Mouse (Mus musculus) splenic B cell, adult 2 months (primary cell): Measurements from ENCODE around the gene Wdr89.
"Not testable (repeated sequence)": the region's sequence is repeated elsewhere in the genome, so short reads cannot be mapped to it uniquely, and the experiment has no call there.

ENCODE experiments used
- DNase-seq: peaks from one replicate; pipeline ENCODE4 v3.0.0-alpha.2; 2011; ENCODE audit warnings: low read depth, low spot score
- H3K27me3 ChIP-seq: 2 replicates; pipeline ENCODE4 v1.6.1; 2012; ENCODE audit warnings: mild to moderate bottlenecking, low read length, moderate library complexity, mixed read lengths; ENCODE audit not compliant: control insufficient read depth, poor library complexity, insufficient read depth, severe bottlenecking
- H3K36me3 ChIP-seq: 2 replicates; pipeline ENCODE4 v1.6.1; 2012; ENCODE audit warnings: mild to moderate bottlenecking, low read length, moderate library complexity, mixed read lengths; ENCODE audit not compliant: control insufficient read depth, poor library complexity, insufficient read depth, severe bottlenecking

The Wdr89 gene

DNA sequence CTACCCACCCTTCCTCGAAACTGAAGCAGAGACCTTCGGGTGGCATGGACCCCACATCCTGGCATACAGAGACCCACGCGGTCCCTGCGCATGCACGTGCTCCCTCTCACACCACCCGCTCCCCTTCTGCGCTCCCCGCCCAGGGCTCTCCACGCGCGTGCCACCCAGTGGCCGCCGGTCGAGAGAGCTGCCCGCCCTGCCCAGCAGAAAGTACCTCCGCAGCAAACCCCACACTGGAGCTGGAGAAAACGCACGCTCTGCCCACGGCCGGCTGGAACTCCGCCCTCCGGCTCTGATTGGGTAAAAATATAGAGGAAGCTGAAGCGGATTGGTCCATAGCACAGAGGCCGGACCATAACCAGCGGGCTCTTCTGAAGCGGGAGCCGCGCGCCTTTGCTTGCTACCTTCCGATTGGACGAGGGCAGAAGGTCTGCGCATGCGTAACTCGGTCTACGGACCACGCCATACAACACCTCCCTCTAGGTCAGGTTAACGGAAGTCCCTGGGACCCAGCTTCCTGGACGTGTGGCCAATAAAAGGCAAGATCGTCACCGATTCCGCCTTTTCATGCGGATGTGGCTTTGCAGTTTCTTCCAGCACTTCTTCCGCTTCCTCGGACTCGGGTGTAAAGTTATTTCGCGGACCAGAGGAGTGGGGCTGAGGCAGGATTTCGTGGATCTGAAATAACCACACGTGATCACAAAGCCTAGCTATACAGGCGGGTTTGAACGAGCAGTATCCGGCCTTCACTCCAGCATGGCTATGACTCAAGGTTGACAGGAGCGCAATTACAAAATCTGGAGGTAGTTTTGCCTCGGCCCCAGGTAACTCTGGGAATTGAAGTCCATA lies at the start of gene Wdr89:
Gene Wdr89, minus strand, starts transcription at position 280 of the 849 bp plus-strand sequence.
- DNase-seq = peak; percentile 100
- no peaks in the 10 kb centered on the region for H3K27me3 ChIP-seq
- H3K36me3 ChIP-seq = no peaks in the 10 kb centered on the region

DNA sequence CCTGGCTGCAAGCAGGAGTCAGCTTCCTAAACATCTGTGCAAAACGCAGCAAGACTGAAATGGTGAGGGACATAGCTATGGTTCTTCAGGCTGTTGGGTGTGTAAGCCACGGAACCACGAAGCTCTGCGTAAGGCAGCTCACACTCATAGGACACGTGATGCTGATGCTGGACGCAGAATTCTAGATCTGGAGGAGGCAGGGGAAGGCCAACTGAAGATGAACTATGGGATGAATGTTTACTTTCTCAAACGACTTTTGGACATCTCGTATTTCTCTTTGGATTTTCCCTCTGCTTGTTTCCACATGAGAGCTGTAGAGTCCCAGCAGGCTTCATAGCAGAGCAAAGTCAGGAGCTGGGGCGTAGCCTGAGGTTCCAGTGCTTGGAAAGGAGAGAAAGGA lies 44.3 kb upstream of the Wdr89 start:
- H3K36me3 ChIP-seq = peaks cover 3% of the 10 kb centered on the region
- no peak for DNase-seq
- H3K27me3 ChIP-seq = no peaks in the 10 kb centered on the region

DNA sequence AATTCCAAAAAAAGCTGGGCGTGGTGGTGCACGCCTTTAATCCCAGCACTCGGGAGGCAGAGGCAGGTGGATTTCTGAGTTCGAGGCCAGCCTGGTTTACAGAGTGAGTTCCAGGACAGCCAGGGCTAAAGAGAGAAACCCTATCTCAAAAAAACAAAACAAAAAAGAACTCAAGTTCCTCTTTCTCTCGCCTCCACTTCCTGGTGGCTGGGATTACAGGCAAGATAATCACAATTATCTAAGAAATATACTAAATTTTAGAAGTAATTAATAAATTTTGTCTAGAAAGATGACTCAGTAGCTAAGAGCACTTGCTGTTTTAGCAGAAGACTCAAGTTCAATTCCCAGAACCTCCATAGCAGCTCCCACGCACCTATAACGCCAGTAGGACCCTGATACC lies 43.6 kb upstream of the Wdr89 start:
- not testable (repeated sequence) for DNase-seq, H3K36me3 ChIP-seq, H3K27me3 ChIP-seq

DNA sequence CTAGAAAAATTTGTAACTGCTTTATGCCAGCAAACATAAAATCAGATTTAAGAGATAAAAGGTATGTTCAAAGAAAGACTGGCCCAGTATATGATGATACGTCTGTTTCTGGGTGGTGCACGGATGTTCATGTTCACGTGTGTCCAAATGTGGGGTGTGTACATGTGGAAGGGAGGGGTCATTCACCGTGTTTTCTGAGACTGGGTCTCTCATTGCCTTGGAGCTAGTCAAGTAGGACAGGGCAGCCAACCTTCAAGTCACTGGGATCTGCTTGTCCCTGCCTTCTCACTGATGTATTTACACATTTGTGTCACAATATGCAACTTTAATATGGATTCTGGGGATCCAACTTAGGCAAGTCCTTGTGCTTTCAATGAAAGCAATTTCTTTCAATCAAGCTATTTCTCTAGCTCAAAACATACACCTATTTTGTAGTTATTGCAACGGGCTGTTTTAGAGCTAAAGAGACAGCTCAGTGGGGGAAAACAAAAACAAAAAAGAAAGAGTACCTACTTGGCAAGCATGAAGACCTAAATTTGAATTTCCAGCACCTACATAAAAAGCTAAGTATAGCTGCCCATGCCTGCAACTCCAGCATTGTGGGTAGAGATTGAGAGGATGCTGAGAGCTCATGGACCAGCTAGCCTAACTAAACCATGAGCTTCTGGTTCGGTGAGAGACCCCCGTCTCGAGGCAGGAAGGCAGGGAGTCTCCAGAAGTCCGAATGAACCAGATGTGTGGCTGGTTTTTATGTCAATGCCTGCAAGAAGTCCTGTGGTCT lies 41.4 kb upstream of the Wdr89 start:
- no peak for DNase-seq
- Histone ChIP-seq H3K27me3 (no peaks in the 10 kb centered on the region), H3K36me3 (peaks cover 1% of the 10 kb centered on the region)

DNA sequence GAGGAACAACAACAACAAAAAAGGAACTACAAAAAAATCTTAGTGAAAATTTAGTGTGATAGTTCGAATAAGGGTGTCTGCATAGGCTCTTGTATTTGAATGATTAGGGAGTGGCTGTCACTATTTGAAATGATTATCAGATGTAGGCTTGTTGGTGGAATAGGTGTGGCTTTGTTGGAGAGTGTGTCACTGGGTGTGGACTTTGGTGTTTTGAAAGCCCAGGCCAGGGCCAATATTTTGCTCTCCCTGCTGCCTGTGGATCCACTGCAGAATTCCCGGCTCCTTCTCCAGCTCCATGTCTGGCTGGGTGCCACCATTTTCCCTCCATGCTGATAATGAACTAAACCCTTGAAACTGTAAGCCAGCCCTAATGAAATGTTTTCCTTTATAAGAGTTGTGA lies 40.2 kb upstream of the Wdr89 start:
- H3K36me3 ChIP-seq = no peaks in the 10 kb centered on the region
- H3K27me3 ChIP-seq = no peaks in the 10 kb centered on the region
- no peak for DNase-seq

DNA sequence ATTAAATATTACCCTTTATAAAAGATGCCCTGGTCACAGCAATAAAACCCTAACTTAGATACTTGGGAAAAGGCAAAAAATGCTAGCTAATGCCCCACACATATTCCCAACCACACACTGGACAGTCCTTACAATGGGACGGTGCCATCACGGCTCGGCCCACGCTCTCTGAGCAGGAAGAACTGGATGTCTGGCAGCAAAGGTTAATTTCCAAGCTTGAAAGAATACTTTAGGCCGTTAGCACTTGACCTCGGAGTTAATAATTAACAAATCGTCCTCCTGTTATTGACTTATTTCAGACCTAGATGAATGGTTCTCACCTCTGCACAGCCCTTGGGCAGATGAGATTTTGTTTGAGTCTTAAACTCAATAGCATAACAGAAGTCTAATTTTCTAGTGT lies 37.3 kb upstream of the Wdr89 start:
- no peak for DNase-seq

DNA sequence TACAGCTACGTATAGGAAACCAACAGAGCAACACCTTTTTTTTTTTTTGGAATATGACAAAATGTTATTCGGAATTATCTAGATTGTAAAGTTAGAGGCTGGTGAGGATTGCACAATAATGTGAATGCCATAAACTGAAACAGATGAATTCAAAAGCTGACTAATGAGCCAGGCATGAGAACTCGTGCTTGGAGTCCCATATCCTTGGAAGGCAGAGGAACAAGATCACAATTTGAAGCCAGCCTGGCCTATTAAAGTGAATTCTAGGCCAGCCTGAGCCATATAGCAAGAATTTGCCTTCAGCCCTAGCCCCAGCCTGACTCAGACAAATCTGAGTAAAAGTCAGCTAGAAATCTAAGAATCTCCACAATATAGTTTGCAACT lies 33.4 kb upstream of the Wdr89 start:
- Histone ChIP-seq H3K27me3 (no peaks in the 10 kb centered on the region), H3K36me3 (no peaks in the 10 kb centered on the region)
- DNase-seq = no peak

More for the DNA sequence above, 37.3 kb upstream of the Wdr89 start:
- no peaks in the 10 kb centered on the region for H3K27me3 ChIP-seq
- H3K36me3 ChIP-seq = no peaks in the 10 kb centered on the region

DNA sequence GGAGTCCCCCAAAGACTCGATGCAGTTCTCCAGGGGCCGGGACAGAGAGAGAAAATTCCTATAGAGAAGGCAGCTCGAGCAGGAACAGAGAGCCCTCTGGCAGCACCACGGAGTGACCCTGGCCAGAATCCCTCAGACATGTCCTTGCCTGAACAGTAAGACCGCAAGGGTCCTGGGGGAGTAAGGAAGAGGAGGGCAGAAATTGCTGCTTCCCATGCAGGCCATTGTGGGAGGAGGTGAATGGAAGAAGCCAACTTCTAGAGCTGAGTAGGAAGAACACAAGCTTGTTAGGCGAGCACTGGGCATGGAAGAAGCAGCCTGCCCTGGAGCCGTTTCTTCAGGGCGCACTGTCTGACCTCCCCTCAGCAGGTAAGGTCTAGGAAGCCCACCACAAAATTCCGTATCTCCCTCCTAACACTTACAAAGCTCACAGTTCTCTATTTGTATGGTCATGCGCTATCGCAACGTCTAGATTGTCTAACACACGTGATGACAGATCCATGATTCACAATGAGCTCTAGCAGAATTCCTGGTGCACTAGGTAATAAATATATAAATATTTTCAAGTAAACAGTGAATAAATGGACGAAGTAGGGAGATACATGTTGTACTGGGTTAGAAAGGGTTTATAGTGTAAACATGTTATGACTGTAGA lies 32.9 kb upstream of the Wdr89 start:
- DNase-seq = no peak
- Histone ChIP-seq H3K27me3 (no peaks in the 10 kb centered on the region), H3K36me3 (no peaks in the 10 kb centered on the region)

DNA sequence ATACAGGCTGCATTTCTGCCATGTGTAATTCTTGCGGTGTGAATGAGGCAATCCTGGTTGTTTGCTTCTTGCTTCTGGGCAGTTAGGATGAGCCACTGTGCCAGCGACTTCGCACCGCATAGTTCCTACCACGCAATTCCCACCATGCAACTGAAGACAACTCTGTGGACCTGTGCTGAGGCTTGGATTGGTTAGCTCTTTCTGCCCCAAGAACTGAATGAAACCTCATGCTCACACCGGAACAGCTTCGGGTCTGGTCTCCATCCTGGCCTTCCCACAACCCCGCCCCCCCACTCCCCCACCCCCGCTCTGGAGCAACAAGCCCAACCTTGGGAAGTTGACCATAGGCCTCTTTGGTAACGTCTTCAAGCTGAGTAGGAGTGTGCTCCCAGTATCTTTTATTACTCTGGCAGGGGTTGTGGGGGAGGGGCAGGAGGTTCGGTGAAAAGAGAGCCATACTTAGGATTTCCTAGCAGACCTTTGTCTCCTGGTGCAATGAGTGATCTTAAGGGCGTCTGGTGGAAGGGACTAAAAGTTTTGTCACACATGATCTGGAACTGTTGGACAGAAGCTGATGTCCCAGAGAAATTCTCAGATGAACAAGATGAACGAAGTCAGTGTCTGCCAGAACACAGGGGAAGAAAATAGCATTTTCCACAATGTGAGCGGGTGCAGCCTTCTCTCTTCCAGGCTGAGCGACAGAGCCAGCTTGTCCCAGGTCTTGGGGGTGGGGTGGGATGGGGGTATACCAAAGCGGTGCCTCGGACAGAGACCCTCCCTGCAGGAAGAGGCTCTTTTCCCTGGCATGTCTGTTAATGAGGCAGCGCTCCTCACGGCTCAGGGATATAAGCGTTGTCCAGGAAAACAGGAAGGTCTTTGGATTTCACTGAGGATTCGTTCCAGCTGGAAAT lies 32.1 kb upstream of the Wdr89 start:
- DNase-seq = no peak
- H3K27me3 ChIP-seq = no peaks in the 10 kb centered on the region

DNA sequence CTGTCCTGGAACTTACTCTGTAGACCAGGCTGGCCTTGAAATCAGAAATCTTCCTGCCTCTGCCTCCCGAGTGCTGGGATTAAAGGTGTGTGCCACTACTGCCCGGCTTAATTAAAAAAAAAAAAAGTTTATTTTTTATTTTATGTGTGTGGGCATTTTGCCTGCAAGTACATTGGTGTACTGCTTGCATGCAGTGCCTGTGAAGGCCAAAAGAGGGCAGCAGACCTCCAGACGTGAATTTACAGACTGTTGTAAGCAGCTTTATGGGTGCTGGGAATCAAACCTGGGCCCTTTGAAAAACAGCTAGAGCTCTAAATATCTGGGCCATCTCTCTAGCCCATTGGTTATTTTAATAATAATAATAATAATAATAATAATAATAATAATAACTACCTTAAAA lies 29.4 kb upstream of the Wdr89 start:
- peak; percentile 11 for DNase-seq
- Histone ChIP-seq H3K36me3 (no peaks in the 10 kb centered on the region), H3K27me3 (no peaks in the 10 kb centered on the region)

More for the DNA sequence above, 32.1 kb upstream of the Wdr89 start:
- no peaks in the 10 kb centered on the region for H3K36me3 ChIP-seq

DNA sequence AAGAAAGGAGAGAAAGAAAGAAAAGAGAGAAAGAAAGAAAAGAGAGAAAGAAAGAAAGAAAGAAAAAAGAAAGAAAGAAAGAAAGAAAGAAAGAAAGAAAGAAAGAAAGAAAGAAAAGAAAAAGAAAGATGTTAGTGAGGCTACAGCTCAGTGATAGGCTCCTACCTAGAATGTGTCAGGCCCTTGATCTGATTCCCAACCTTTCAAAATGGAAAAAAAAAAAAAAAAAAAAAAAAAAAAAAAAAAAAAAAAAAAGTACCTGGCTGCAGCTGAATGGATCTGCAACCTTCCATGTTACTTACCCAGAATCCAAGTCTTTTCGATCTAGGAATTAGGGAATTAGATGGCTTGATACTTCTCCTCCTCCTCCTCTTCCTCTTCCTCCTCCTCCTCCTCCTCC lies 26.5 kb upstream of the Wdr89 start:
- not testable (repeated sequence) for H3K27me3 ChIP-seq, DNase-seq, H3K36me3 ChIP-seq

DNA sequence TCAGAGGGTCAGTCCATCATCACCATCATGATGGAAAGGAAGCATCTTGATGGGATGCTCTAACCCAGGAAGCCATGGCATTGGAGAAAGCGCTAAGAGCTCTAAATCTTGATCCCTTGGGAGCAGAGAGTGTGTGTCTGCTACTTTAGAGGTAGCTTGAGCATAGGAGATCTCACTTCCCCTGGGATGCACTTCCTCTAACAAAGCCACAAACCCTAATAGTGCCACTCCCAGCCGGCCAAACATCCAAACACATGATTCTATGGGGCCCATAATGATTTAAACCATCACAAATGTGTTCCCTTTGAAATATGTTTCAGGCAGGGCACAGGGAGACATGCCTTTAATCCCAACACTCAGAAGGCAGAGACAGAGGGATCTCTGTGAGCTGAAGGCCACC lies 19.7 kb upstream of the Wdr89 start:
- Histone ChIP-seq H3K36me3 (no peaks in the 10 kb centered on the region), H3K27me3 (no peaks in the 10 kb centered on the region)
- DNase-seq = no peak

DNA sequence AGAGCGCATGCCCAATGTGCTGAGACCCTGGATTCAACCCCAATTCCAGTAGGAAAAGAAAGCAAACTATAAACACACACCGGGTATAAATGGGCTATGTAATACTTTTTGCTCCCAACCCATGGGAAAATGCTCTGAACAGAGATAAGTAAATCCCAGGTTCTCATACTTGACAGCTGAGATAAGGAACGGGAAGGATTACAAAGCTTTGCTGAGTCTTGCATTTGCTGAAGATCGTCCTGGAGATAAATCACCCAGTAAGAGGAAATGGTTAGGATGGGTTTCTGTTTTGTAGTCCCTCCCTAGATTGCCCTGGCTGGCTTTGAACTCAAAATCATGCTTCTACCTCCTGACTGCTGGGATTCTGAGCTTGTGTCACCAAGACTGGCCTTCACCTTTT lies 18.0 kb upstream of the Wdr89 start:
- H3K27me3 ChIP-seq = no peaks in the 10 kb centered on the region
- no peak for DNase-seq
- H3K36me3 ChIP-seq = no peaks in the 10 kb centered on the region

DNA sequence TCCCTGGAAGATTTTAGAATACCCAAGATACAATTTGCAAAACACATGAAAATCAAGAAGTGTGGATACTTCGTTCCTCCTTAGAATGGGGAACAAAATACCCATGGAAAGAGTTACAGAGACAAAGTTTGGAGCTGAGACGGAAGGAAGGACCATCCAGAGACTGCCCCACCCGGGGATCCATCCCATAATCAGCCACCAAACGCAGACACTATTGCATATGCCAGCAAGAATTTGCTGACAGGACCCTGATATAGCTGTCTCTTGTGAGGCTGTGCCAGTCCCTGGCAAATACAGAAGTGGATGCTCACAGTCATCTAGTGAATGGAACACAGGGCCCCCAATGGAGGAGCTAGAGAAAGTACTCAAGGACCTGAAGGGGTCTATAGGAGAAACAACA lies 14.7 kb upstream of the Wdr89 start:
- not testable (repeated sequence) for DNase-seq, H3K27me3 ChIP-seq

More for the DNA sequence above, 14.7 kb upstream of the Wdr89 start:
- not testable (repeated sequence) for H3K36me3 ChIP-seq
